Mouse (Mus musculus) kidney, adult 2 months (tissue): ENCODE measurements around the gene Tubd1.

Experiments
- CTCF ChIP-seq: fragments of 200-500 bp; conservative IDR thresholded peaks from 2 replicates; pipeline ENCODE4 v1.5.1; 2011; ENCODE audit warnings: low read depth, mild to moderate bottlenecking, control low read depth, low read length, moderate library complexity, mixed read lengths; ENCODE audit not compliant: insufficient read depth, insufficient read length
- POLR2A ChIP-seq: fragments of 200-500 bp; IDR thresholded peaks from one replicate; pipeline ENCODE4 v1.6.1; 2011; ENCODE audit warnings: low read depth, low read length, control low read depth

DNA sequence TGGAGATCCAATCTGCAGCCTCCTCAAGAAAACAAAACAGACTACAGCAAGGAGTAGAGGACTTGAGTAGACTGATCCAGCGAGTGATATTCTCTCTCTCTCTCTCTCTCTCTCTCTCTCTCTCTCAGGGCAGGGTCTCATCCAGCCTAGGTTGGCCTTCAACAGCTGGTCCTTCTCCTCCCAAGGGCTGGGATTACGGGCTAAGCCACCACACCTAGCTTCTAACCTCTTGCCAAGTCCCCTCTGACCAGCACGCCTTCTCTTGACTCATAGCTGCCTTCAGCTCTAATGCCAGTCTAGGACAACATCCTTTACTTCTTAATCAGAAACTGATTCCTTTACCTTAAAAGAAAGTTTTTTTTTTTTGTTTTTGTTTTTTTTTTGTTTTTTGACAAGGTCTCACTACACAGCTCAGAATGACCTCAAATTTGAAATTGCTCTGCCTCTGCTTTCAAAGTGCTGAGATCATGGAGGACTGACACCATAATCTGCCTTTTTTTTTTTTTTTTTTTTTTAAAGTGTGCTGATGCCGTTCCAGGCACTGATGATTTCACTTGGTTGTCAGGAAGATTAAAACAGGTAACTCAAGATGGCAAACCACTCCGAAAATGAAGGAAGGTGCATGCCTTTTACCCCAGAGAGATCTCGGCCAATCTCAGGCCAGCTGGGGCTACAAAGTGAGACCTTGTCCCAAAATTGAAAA is 33.5 kb downstream of the Tubd1 start:
- TF ChIP-seq POLR2A (no peak), CTCF (no peak)
